9 mouse cellular contexts compared by ENCODE assay signal in the genomic region with DNA sequence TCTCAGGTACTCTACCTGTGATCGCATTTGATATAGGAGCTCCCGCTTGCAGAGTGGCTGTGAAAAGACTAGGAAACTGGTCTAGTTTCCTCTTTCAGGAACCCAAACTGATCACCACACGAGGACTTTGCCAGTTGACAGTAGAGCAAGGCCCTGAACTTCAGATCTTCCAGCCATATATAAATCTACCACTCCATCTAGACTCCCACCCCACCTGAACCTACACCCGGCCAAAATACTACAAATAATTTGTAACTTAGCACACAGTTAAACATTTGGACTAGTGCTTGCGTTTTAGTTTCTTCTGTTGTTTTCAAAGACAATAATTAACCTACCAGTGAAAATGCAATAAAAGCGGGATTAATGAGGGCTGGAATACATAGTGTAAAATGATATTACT. TPM values are rescaled to one million over a fixed set of nuclear protein-coding genes. Genes with fewer than 3 reads are reported as not detected.
A peak's percentile ranks its signal among the peaks of the same experiment; 100 is the strongest.
DNase-seq lines count a peak whose midpoint lies in the region; ATAC-seq and TF ChIP-seq lines count a peak whose summit lies in the region.
"Had no signal": no experiment of that assay in that cellular context is flagged by ENCODE, and none has a peak within 500 bp of the region (broad histone marks: within the 10 kb centered on the region; RNA-seq: fewer than 3 reads in every experiment).

No protein-coding gene starts in this region.

- H3K9ac ChIP-seq in neural tube, embryonic 11.5 days (ENCODE audit: low read length) = no peak overlapping the region
- no peak overlapping the region for H3K9ac ChIP-seq in liver, embryonic 12.5 days

- H3K4me1 ChIP-seq in neural tube, embryonic 11.5 days (ENCODE audit: control insufficient read depth, insufficient read depth, low read length) = no peaks in the 10 kb centered on the region
- peaks cover 22% of the 10 kb centered on the region for H3K4me1 ChIP-seq in liver, embryonic 12.5 days

- H3K9me3 ChIP-seq in neural tube, embryonic 11.5 days (ENCODE audit: control insufficient read depth, low read length) = no peaks in the 10 kb centered on the region
- H3K9me3 ChIP-seq in liver, embryonic 12.5 days (replicated peaks) = no peaks in the 10 kb centered on the region

- no peak for DNase-seq in gastrocnemius, adult 2 months
- no peak for DNase-seq in gastrocnemius, postnatal 36 days
- no peak for DNase-seq in neural tube, embryonic 11.5 days (ENCODE audit: low spot score)
- no peak for DNase-seq in neural tube, embryonic 10.5 days (ENCODE audit: extremely low spot score, low spot score)
- no peak for DNase-seq in thymus, postnatal 0 days (ENCODE audit: low spot score)
- no peak for DNase-seq in gastrocnemius, postnatal 25 days
- no peak for DNase-seq in left cerebral cortex, adult 18-20 months (ENCODE audit: low spot score in 2 of 2)

- 83% methylated on average over 6 of the region's 6 CpGs for WGBS in neural tube, embryonic 11.5 days
- WGBS in liver, embryonic 12.5 days (ENCODE audit: insufficient replicate concordance) = 79% methylated on average over 6 of the region's 6 CpGs

- no peaks in the 10 kb centered on the region for H3K27me3 ChIP-seq in neural tube, embryonic 11.5 days (ENCODE audit: control insufficient read depth, insufficient read depth, low read length)
- H3K27me3 ChIP-seq in liver, embryonic 12.5 days (replicated peaks) = peaks cover 14% of the 10 kb centered on the region
- H3K27me3 ChIP-seq: CH12.LX had no signal

- intact Hi-C loops in gastrocnemius, adult 2 months (cut with DNase I) = loop anchor here (5.0 to 10.0 kb wide), 2 partner anchors 174 to 298 kb away; a partner anchor contains a TSS
- intact Hi-C loops in gastrocnemius, postnatal 36 days (cut with DNase I) = no loop called here

- no peak for TF ChIP-seq CTCF in gastrocnemius, adult 2 months (IDR thresholded peaks at IDR 0.05)

- no peaks in the 10 kb centered on the region for H3K36me3 ChIP-seq in neural tube, embryonic 11.5 days (ENCODE audit: control insufficient read depth, insufficient read depth, low read length)
- peaks cover 6% of the 10 kb centered on the region for H3K36me3 ChIP-seq in liver, embryonic 12.5 days

- peak overlapping the region; percentile 98 for H3K4me3 ChIP-seq in gastrocnemius, adult 2 months
- H3K4me3 ChIP-seq in neural tube, embryonic 11.5 days (ENCODE audit: low read depth, low read length) = peak overlapping the region; percentile 84; the same call in 1 of the 2 replicates
- H3K4me3 ChIP-seq in liver, embryonic 12.5 days = peak overlapping the region; percentile 88; the same call in 1 of the 2 replicates

- no peak for ATAC-seq in neural tube, embryonic 11.5 days (ENCODE audit: insufficient read depth, low FRiP score, low TSS enrichment)
- ATAC-seq in liver, embryonic 12.5 days = no peak

- H3K4me2 ChIP-seq in neural tube, embryonic 11.5 days (ENCODE audit: low read depth) = 0 out of 2 replicates have a peak overlapping the region, but pooled peaks have one; percentile 19
- H3K4me2 ChIP-seq in liver, embryonic 12.5 days = peak overlapping the region; percentile 87

- no peak overlapping the region for H3K27ac ChIP-seq in gastrocnemius, adult 2 months
- H3K27ac ChIP-seq in neural tube, embryonic 11.5 days (ENCODE audit: low read depth, low read length) = no peak overlapping the region
- no peak overlapping the region for H3K27ac ChIP-seq in liver, embryonic 12.5 days

RNA-seq across cellular contexts. Expression of a gene that starts 0.4 kb away (rescaled TPM):
- total RNA-seq in gastrocnemius, adult 2 months (2021) = under 1 TPM; 0.41 to 0.64 TPM
- total RNA-seq in gastrocnemius, postnatal 36 days (2021) = under 1 TPM; 0.46 to 0.54 TPM
- polyA plus RNA-seq in neural tube, embryonic 11.5 days (2014; fragmentation: Nextera tagmentation; extraction: Ambion mirVana) = 23.5 and 24.3 TPM in 2 replicates
- polyA plus RNA-seq in liver, embryonic 12.5 days (2016; fragmentation: Nextera tagmentation; extraction: Ambion mirVana) = 13.8 and 14.1 TPM in 2 replicates
- polyA plus RNA-seq in thymus, postnatal 0 days (2015; fragmentation: Nextera tagmentation; extraction: Ambion mirVana) = 19.5 and 21.7 TPM in 2 replicates
- total RNA-seq in gastrocnemius, postnatal 25 days (2021) = under 1 TPM; 0.38 to 0.67 TPM
- total RNA-seq in left cerebral cortex, adult 18-20 months (2021) = 1 to 10 TPM; 2.0 to 2.8 TPM

RNA-seq across cellular contexts. Expression of a gene that starts 43.9 kb away (rescaled TPM):
- total RNA-seq in gastrocnemius, adult 2 months (2021) = 1 to 10 TPM; 2.4 to 4.0 TPM
- 1 to 10 TPM; 4.0 to 4.8 TPM for total RNA-seq in gastrocnemius, postnatal 36 days (2021)
- 69.5 and 87.3 TPM in 2 replicates for polyA plus RNA-seq in neural tube, embryonic 11.5 days (2014; fragmentation: Nextera tagmentation; extraction: Ambion mirVana)
- 1.9 and 2.1 TPM in 2 replicates for polyA plus RNA-seq in liver, embryonic 12.5 days (2016; fragmentation: Nextera tagmentation; extraction: Ambion mirVana)
- polyA plus RNA-seq in thymus, postnatal 0 days (2015; fragmentation: Nextera tagmentation; extraction: Ambion mirVana) = 3.2 and 4.1 TPM in 2 replicates
- 1 to 10 TPM; 4.6 to 5.9 TPM for total RNA-seq in gastrocnemius, postnatal 25 days (2021)
- 1,000 to 10,000 TPM; 1,666 to 1,729 TPM for total RNA-seq in left cerebral cortex, adult 18-20 months (2021)

RNA-seq across cellular contexts. Expression of a gene that starts 56.7 kb away (rescaled TPM):
- total RNA-seq in gastrocnemius, adult 2 months (2021) = not detected
- not detected for total RNA-seq in gastrocnemius, postnatal 36 days (2021)
- polyA plus RNA-seq in neural tube, embryonic 11.5 days (2014; fragmentation: Nextera tagmentation; extraction: Ambion mirVana) = not detected in 2 replicates
- not detected in 2 replicates for polyA plus RNA-seq in liver, embryonic 12.5 days (2016; fragmentation: Nextera tagmentation; extraction: Ambion mirVana)
- not detected in 2 replicates for polyA plus RNA-seq in thymus, postnatal 0 days (2015; fragmentation: Nextera tagmentation; extraction: Ambion mirVana)
- not detected for total RNA-seq in gastrocnemius, postnatal 25 days (2021)
- not detected for total RNA-seq in left cerebral cortex, adult 18-20 months (2021)
- total RNA-seq: CH12.LX had no signal

Comparison
In these comparisons a context has a peak if more than half of its experiments do, and no peak if none do; other contexts are left out.
1. RNA of a gene that starts 43.9 kb away (total RNA-seq): 1,666 to 1,729 TPM in left cerebral cortex, adult 18-20 months; 4.6 to 5.9 TPM in gastrocnemius, postnatal 25 days, 4.0 to 4.8 TPM in gastrocnemius, postnatal 36 days and 2.4 to 4.0 TPM in gastrocnemius, adult 2 months; every median in the first group is over 100 times any median in the second.
2. Peak in every context shown above with its lines, with median percentiles within 50 percentile points of each other: H3K4me3 ChIP-seq.